Mouse (Mus musculus): ENCODE results near the gene Rufy1. TPM values are rescaled to one million over a fixed set of nuclear protein-coding genes. Genes with fewer than 3 reads are reported as not detected.
"Not testable (repeated sequence)": the region's sequence is repeated elsewhere in the genome, so short reads cannot be mapped to it uniquely, and the experiment has no call there.

Rufy1 gene
- polyA plus RNA-seq, 1 experiment, result 2.3 TPM

DNA sequence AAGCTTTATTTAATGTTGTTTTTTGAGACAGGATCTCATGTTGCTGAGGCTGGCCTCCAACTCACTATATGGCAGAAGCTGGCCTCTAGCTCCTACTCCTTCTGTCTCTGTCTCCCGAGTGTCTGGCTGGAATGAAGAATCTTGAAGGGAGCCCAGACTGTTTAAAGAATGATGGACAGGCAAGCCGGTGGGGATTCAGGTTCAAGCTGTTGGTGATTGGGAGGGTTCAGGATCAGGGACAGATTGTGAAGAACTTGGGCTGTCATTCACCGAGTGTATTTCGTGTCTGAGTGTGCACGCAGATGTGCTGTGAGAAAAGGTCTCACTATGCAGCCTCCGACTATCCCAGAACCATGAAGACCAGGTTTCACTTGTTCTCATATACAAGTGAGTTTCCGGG lies 25.5 kb upstream of the Rufy1 start:
- Histone ChIP-seq H3K27me3 (replicated peaks) (peaks cover 27% of the 10 kb centered on the region), H3K4me3 (replicated peaks) (no peak overlapping the region), H3K4me1 (0 out of 2 replicates have a peak, but pooled peaks cover 4% of the 10 kb centered on the region), H3K36me3 (replicated peaks; ENCODE audit: low read length) (no peaks in the 10 kb centered on the region), H3K9me3 (no peaks in the 10 kb centered on the region)
- TF ChIP-seq GATA1 (IDR thresholded peaks at IDR 0.05; ENCODE audit: borderline replicate concordance, low read length) (no peak), FLI1 (IDR thresholded peaks at IDR 0.05; ENCODE audit: low read length) (no peak)

DNA sequence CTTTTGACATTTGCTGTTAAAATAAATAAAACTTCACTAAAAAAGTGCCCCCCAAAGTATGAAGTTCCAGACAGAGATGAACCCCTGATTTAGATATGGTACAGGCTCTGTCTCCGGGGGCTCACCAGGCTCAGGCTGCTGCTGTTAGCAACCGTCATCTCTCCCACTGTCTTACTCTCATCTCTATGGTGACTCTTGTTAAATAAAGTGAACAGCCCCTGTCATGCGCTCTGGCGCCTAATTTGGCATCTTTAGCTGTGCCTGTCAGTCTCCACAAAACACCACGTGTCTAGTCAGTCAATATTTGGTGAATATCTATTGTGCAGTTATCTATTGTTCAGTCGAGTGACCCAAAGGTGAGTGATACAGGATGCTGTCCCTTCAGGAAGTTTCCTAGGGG lies 24.0 kb upstream of the Rufy1 start:
- TF ChIP-seq GATA1 (IDR thresholded peaks at IDR 0.05; ENCODE audit: borderline replicate concordance, low read length) (no peak), FLI1 (IDR thresholded peaks at IDR 0.05; ENCODE audit: low read length) (no peak)

DNA sequence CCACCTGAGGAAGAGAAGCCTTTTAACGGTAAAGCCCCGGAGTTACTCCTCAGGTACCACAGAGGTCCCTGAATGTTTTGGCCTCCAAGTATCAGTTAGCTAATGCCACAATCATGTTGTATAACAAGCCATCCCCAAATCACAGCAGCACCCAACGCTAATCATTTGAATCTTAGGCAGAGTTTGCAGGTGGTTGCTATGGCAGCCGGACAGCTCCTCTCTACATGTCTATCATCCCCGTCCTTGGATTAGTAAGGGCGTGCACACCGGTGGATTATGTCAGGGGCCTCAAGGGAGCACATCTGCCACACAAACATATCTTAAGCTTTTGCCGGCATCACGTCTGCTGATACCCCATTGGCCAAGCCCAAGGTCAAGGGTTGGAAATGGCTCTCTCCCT lies 19.3 kb upstream of the Rufy1 start:
- no peaks in the 10 kb centered on the region for H3K9me3 ChIP-seq
- no peaks in the 10 kb centered on the region for H3K4me1 ChIP-seq
- no peak overlapping the region for H3K4me3 ChIP-seq (replicated peaks)
- H3K36me3 ChIP-seq (replicated peaks; ENCODE audit: low read length), result no peaks in the 10 kb centered on the region
- no peak for TF ChIP-seq GATA1 (IDR thresholded peaks at IDR 0.05; ENCODE audit: borderline replicate concordance, low read length)
- no peak for TF ChIP-seq FLI1 (IDR thresholded peaks at IDR 0.05; ENCODE audit: low read length)
- peaks cover 3% of the 10 kb centered on the region for H3K27me3 ChIP-seq (replicated peaks)

More for the DNA sequence above, 24.0 kb upstream of the Rufy1 start:
- 0 out of 2 replicates have a peak, but pooled peaks cover 4% of the 10 kb centered on the region for H3K4me1 ChIP-seq
- H3K9me3 ChIP-seq, result no peaks in the 10 kb centered on the region
- peaks cover 30% of the 10 kb centered on the region for H3K27me3 ChIP-seq (replicated peaks)
- H3K36me3 ChIP-seq (replicated peaks; ENCODE audit: low read length), result no peaks in the 10 kb centered on the region
- no peak overlapping the region for H3K4me3 ChIP-seq (replicated peaks)

DNA sequence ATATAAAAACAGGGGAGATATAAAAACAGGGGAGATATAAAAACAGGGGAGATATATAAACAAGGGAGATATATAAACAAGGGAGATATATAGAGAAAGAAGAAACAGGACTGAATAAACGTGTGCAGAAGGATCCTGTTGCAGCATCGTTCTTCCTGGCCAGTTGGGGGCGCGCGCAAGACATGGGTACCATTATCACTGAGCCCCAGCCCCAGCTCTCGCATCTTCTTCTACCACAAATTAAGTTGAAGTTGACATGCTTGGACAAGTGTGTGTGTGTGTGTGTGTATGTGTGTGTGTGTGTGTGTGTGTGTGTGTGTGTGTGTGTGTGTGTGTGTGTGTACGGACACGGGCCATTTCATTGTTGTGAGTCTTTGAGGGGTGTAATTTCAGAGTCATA lies 17.2 kb upstream of the Rufy1 start:
- not testable (repeated sequence) for H3K36me3 ChIP-seq (replicated peaks; ENCODE audit: low read length); H3K27me3 ChIP-seq (replicated peaks); H3K9me3 ChIP-seq; H3K4me3 ChIP-seq (replicated peaks); H3K4me1 ChIP-seq

DNA sequence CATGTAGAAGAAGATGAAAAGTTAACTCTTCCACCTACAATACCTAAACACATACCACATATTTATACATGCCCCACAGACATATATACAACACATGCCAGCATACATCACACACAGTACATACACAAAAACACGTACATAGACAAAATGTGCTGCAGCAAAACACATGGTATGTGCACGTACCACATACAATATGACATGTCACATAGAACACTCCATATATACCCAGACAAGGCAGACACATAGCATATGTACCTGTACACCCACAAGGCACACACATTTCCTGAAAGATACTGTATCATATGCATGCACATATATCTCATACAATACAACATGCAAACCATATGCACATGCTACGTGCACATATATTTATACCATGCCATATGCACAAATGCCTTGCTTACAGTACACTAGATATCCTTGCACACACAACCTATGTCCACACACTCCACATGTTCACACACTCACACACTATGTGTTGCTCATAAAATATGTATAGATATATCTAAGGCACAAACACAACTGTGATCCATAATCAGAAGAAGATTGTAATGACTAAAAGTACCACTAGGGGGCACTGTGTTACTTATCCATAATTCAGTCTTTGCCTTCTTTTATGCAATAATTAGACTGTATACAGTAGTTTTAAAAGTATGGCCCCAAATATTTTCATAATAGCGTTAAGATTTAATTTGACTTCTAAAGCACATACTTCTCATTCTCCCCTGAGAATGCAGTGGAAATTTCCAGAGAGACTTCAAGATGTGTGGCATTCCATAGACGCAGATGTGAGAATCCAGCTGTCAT lies 12.5 kb upstream of the Rufy1 start:
- Histone ChIP-seq H3K9me3 (no peaks in the 10 kb centered on the region), H3K27me3 (replicated peaks) (peaks cover 13% of the 10 kb centered on the region), H3K4me3 (replicated peaks) (no peak overlapping the region), H3K36me3 (replicated peaks; ENCODE audit: low read length) (no peaks in the 10 kb centered on the region), H3K4me1 (no peaks in the 10 kb centered on the region)
- TF ChIP-seq FLI1 (IDR thresholded peaks at IDR 0.05; ENCODE audit: low read length) (no peak), GATA1 (IDR thresholded peaks at IDR 0.05; ENCODE audit: borderline replicate concordance, low read length) (no peak)

DNA sequence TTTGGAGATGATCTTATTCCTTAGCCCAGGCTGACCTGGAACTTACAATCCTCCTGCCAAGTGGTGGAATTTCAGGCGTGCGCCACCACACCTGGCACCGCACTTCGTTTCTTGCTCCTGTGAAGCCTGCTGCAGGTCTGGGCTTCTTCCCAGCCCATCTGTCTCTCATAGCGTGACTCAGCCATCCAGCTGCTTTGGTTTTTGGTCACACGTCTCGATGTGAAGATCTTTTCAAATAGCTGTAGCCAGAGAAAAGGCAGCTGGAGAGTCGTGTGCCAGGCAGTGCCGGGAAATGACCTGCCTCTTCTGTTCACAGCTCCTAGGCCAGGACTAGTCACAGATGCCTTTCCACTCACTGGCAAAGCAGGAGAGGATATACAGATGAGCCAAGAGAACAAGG lies 10.7 kb upstream of the Rufy1 start:
- no peaks in the 10 kb centered on the region for H3K9me3 ChIP-seq
- H3K4me3 ChIP-seq (replicated peaks), result no peak overlapping the region
- H3K36me3 ChIP-seq (replicated peaks; ENCODE audit: low read length), result no peaks in the 10 kb centered on the region
- H3K27me3 ChIP-seq (replicated peaks), result peaks cover 13% of the 10 kb centered on the region
- peaks cover 11% of the 10 kb centered on the region for H3K4me1 ChIP-seq
- no peak for TF ChIP-seq GATA1 (IDR thresholded peaks at IDR 0.05; ENCODE audit: borderline replicate concordance, low read length)
- TF ChIP-seq FLI1 (IDR thresholded peaks at IDR 0.05; ENCODE audit: low read length), result no peak

DNA sequence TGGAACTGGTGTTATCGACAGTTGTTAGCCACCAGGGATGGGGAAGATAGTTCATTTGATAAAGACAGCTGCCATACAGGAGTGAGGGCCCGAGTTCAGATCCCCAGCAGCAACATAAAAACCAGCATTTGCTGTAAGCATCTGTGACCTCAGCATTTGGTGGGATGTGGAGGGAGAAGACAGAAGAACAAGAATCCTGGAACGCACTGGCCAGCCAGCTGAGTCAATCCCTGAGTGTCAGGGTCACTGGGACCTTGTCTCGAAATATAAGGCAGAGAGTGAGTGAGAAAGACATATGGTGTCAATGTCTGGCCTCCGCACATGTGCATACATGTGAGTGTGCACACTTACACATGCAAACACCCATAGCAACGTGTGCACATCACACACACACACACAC lies 9.8 kb upstream of the Rufy1 start:
- peaks cover 13% of the 10 kb centered on the region for H3K27me3 ChIP-seq (replicated peaks)
- no peak overlapping the region for H3K4me3 ChIP-seq (replicated peaks)
- H3K36me3 ChIP-seq (replicated peaks; ENCODE audit: low read length), result no peaks in the 10 kb centered on the region
- no peaks in the 10 kb centered on the region for H3K9me3 ChIP-seq
- H3K4me1 ChIP-seq, result peaks cover 11% of the 10 kb centered on the region
- TF ChIP-seq FLI1 (IDR thresholded peaks at IDR 0.05; ENCODE audit: low read length) (no peak), GATA1 (IDR thresholded peaks at IDR 0.05; ENCODE audit: borderline replicate concordance, low read length) (no peak)

DNA sequence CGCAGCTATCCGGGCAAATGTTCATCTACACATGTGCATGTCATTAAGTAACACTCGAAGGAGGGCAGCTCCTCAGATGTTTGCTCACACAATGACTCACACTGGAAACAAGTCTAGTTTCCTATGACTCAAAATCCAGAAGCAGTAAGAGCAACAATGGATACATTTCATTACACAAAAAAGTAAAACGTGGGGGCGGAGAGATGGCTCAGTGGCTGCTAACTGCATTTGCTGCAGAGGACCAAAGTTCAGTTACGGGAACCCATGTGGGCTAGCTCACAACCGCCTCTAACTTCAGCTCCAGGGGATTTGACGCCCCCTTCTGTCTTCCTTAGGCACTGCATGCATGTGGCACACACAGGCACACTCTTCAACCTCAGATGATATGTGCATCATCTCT lies 8.9 kb upstream of the Rufy1 start:
- TF ChIP-seq FLI1 (IDR thresholded peaks at IDR 0.05; ENCODE audit: low read length) (no peak), GATA1 (IDR thresholded peaks at IDR 0.05; ENCODE audit: borderline replicate concordance, low read length) (no peak)
- Histone ChIP-seq H3K4me1 (peaks cover 11% of the 10 kb centered on the region), H3K27me3 (replicated peaks) (peaks cover 13% of the 10 kb centered on the region), H3K36me3 (replicated peaks; ENCODE audit: low read length) (no peaks in the 10 kb centered on the region), H3K9me3 (no peaks in the 10 kb centered on the region), H3K4me3 (replicated peaks) (no peak overlapping the region)

DNA sequence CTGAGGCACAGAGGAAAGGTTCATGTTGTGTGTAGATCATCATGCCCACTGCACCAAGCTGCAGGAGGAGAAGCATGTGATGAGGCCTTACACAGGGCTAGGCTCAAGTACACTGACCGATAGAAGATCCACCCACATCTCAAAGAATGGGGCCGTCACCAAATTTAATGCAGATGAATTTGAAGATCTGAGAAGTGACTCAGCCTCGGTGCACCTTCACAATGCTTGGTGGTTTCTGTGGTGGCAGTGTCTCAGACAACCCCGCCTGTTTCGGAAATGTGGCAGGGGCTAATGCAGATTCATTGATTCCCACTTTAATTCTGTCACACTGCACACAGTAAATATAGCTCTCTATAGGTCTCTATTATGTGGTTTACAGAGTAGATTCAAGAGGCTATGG lies 2.0 kb upstream of the Rufy1 start:
- Histone ChIP-seq H3K4me3 (replicated peaks) (no peak overlapping the region), H3K4me1 (peaks cover 29% of the 10 kb centered on the region), H3K36me3 (replicated peaks; ENCODE audit: low read length) (no peaks in the 10 kb centered on the region), H3K9me3 (no peaks in the 10 kb centered on the region), H3K27me3 (replicated peaks) (no peaks in the 10 kb centered on the region)
- TF ChIP-seq FLI1 (IDR thresholded peaks at IDR 0.05; ENCODE audit: low read length), result no peak
- no peak for TF ChIP-seq GATA1 (IDR thresholded peaks at IDR 0.05; ENCODE audit: borderline replicate concordance, low read length)

DNA sequence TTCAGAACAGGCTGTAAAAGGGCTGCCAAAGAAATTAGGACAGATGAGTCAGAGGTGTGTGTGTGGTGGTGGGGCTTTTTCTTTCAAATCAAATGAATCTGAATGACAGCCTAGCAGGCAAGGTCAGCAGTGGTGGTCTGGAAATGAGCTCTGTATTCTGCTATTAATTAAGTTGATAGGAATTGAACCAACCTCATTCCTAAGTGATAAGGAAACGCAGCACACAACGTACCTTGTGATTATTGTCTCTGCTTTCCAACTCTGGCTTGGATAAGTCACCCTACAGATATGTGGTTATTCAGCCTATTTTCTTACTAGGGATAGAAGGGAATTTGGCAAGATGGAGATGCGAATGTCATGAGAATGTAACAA lies 1.1 kb upstream of the Rufy1 start:
- Histone ChIP-seq H3K4me3 (replicated peaks) (no peak overlapping the region), H3K9me3 (no peaks in the 10 kb centered on the region), H3K27me3 (replicated peaks) (no peaks in the 10 kb centered on the region), H3K4me1 (peaks cover 26% of the 10 kb centered on the region), H3K36me3 (replicated peaks; ENCODE audit: low read length) (no peaks in the 10 kb centered on the region)
- TF ChIP-seq FLI1 (IDR thresholded peaks at IDR 0.05; ENCODE audit: low read length) (no peak), GATA1 (IDR thresholded peaks at IDR 0.05; ENCODE audit: borderline replicate concordance, low read length) (no peak)

All from megakaryocyte, embryonic 14.5 days (primary cell).